Mouse (Mus musculus) neural tube, embryonic 14.5 days (tissue): ENCODE results near the gene Ankib1. TPM values are rescaled to one million over a fixed set of nuclear protein-coding genes. Genes with fewer than 3 reads are reported as not detected.

Experiments
- ATAC-seq: fragments of 200-750 bp; cut with Nextera tagmentation; 2 replicates; pipeline ENCODE4 v1.8.0; 2017; ENCODE audit warnings: low read depth, mild to moderate bottlenecking, moderate TSS enrichment, moderate library complexity
- H3K27ac ChIP-seq: fragments of 300-500 bp; sonication (generic); 2 replicates; pipeline ENCODE4 v1.5.1; 2014; ENCODE audit warnings: low read depth, mild to moderate bottlenecking, control low read depth, low read length, moderate library complexity, mixed read lengths
- H3K27me3 ChIP-seq: fragments of 300-500 bp; sonication (generic); 2 replicates; pipeline ENCODE4 v1.6.1; 2014; ENCODE audit warnings: low read length; ENCODE audit not compliant: control insufficient read depth, insufficient read depth
- H3K36me3 ChIP-seq: fragments of 300-500 bp; sonication (generic); 2 replicates; pipeline ENCODE4 v1.6.1; 2014; ENCODE audit warnings: low read length, mixed read lengths; ENCODE audit not compliant: control insufficient read depth, insufficient read depth
- H3K4me1 ChIP-seq: fragments of 300-500 bp; sonication (generic); 2 replicates; pipeline ENCODE4 v1.6.1; 2014; ENCODE audit warnings: low read length; ENCODE audit not compliant: control insufficient read depth, insufficient read depth
- H3K4me2 ChIP-seq: fragments of 300-500 bp; sonication (generic); 2 replicates; pipeline ENCODE4 v1.6.1; 2014; ENCODE audit warnings: mild to moderate bottlenecking, low read depth, low read length, control low read depth
- H3K4me3 ChIP-seq: fragments of 300-500 bp; sonication (generic); 2 replicates; pipeline ENCODE4 v1.5.1; 2014; ENCODE audit warnings: low read depth, low read length, control low read depth, mixed read lengths
- H3K9ac ChIP-seq: fragments of 300-500 bp; sonication (generic); replicated peaks from 2 replicates; pipeline ENCODE4 v1.6.1; 2014; ENCODE audit warnings: low read depth, mild to moderate bottlenecking, control low read depth, low read length, mixed read lengths
- H3K9me3 ChIP-seq: fragments of 300-500 bp; sonication (generic); 2 replicates; pipeline ENCODE4 v1.6.1; 2016; ENCODE audit warnings: low read length; ENCODE audit not compliant: control insufficient read depth
- WGBS: fragments of 180-500 bp; shearing (Covaris S2); extraction: QIAGEN DNeasy Blood & Tissue Kit; methylation state at CpG from one replicate; pipeline ENCODE4 v1.1.7; 2014; 5-methylcytosine and 5-hydroxymethylcytosine counted together
- polyA plus RNA-seq: library from polyadenylated mRNA; unstranded; fragments of >200 nt; fragmentation: Nextera tagmentation; extraction: Ambion mirVana; gene quantifications from 2 replicates; pipeline ENCODE4 v1.2.1, GENCODE M21; 2014

Ankib1 gene
- 24.4 and 25.8 TPM in 2 replicates for polyA plus RNA-seq

DNA sequence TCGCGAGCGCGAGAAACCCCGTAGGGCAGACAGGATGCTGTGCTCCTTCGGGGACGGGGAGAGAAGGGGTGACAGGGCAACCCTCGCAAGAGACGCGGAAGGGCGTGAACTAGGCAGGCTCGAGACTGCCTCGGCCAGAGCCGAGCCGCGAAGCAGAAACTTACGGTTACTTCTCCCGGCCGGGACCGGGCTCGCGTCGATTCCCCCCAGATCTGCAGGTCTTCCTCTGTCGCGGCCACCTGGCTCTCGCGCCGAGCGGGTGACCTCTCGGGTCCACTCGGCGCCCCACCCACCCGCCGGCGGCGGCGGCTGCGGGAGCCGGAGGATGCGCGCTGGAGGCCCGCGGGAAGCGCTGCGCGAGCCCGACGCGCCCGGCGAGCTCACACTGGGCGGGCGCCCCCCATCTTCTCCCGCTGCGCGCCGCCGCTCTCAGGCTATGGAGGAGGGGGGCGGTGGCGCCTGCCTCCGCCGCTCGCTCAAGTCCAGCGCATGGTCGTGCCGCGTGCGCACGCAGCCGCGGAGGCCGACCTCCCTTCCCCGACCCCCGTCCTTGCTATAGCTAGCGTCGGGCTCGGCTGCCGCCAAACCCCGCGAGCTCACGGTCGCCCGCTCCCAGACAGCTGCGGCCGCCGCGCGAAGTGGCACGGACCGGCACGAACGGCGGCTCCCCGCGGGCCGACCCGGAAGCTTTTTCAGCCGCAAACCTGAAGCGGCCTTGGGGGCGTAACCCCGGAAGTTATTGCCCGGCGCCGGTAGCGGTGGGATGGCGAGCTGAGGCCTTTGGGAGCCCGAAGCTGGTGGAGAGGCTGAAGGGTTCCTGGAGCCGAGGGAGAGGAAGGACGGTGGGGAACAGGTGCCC is at the start of gene Ankib1, which contains the start of gene Krit1:
Ankib1 (minus strand) TSS at position 493 of the 859 bp plus-strand sequence.
Krit1 (plus strand) TSS at position 752 of the 859 bp plus-strand sequence.
- Histone ChIP-seq H3K4me2 (peak within 1 kb of the TSS; percentile 87), H3K4me1 (peaks cover 14% of the 10 kb centered on the region), H3K27me3 (no peaks in the 10 kb centered on the region), H3K27ac (peak within 1 kb of the TSS; percentile 89), H3K9ac (peak within 1 kb of the TSS; percentile 69), H3K4me3 (peak within 1 kb of the TSS; percentile 86), H3K9me3 (no peaks in the 10 kb centered on the region), H3K36me3 (no peaks in the 10 kb centered on the region)
- WGBS: under 1% methylated on average over 101 of the region's 109 CpGs
- ATAC-seq: peak; percentile 96

DNA sequence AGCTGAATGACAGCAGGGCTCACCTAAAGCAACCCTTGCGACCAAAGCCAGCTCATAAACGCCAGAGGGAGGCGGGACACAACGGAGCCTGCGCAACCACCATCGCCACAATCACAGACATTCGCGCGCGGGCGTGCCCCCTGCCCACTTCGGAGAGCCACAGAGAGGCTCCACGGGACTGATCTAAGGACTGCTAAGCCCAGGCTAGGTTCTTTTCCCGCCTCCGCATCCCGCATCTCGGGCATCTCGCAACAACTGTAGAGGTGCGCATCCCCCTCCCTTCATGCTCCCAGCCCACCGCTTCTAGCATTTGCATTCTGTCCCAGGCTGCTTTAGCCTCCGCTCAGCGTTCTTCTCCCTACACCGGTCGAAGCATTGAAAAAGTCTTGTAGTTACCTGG is 42.3 kb upstream of the Ankib1 start, which contains the start of gene Lrrd1:
Lrrd1 (plus strand) TSS at position 148 of the 400 bp plus-strand sequence.
- no peaks in the 10 kb centered on the region for H3K4me1 ChIP-seq
- H3K36me3 ChIP-seq: no peaks in the 10 kb centered on the region
- no peaks in the 10 kb centered on the region for H3K27me3 ChIP-seq
- peak within 1 kb of the TSS; percentile 37; the same call in 1 of the 2 replicates for H3K9ac ChIP-seq
- ATAC-seq: peak; percentile 68; the same call in 1 of the 2 replicates
- no peak within 1 kb of the TSS for H3K27ac ChIP-seq
- no peaks in the 10 kb centered on the region for H3K9me3 ChIP-seq
- H3K4me2 ChIP-seq: peak within 1 kb of the TSS; percentile 55
- peak within 1 kb of the TSS; percentile 29 for H3K4me3 ChIP-seq
- 3% methylated on average over 24 of the region's 24 CpGs for WGBS

DNA sequence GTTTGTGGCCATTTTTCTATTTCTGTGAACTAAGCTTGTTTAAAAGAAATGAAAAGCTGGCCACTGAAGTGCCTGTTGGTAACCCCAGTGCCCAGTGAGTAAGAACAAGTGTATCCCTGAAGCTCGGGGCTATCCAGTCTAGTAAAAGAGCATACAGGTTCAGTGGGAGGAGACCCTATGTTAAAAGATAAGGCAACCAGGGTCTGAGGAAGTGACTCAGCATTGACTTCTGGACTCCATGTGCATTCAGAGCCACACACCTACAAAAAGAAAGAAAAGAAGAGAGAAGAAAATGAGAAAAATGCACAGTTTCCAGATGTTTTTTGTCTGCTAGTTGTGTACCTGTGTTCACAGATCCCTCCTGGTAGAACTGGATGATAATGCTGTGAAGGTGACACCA is 31.4 kb upstream of the Ankib1 start:
- no peaks in the 10 kb centered on the region for H3K4me1 ChIP-seq
- 89% methylated on average over 1 of the region's 1 CpGs for WGBS
- no peaks in the 10 kb centered on the region for H3K9me3 ChIP-seq
- H3K27ac ChIP-seq: no peak overlapping the region
- peaks cover 47% of the 10 kb centered on the region for H3K36me3 ChIP-seq
- no peak overlapping the region for H3K4me3 ChIP-seq
- no peak overlapping the region for H3K4me2 ChIP-seq
- no peak overlapping the region for H3K9ac ChIP-seq
- no peak for ATAC-seq
- no peaks in the 10 kb centered on the region for H3K27me3 ChIP-seq

DNA sequence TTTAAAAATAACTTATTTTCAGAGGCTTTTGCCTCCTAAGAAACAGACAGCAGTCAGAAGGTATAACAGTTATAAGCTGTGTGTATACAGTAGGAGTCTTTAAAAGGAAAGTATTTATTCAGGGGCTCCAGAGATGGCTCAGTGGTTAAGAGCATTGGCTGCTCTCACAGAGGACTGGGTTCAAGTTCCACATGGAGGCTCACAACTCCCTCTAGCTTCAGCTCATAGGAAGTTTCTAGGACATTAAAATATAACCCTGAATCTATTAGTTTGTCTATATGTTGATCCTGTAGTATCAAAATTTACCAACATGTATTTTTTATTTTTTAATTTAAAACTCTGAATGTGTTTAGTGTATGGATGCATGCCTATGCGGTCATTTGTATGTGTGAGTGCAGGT is 5.7 kb upstream of the Ankib1 start:
- H3K4me1 ChIP-seq: peaks cover 3% of the 10 kb centered on the region; the same call in 1 of the 2 replicates
- 96% methylated on average over 1 of the region's 1 CpGs for WGBS

DNA sequence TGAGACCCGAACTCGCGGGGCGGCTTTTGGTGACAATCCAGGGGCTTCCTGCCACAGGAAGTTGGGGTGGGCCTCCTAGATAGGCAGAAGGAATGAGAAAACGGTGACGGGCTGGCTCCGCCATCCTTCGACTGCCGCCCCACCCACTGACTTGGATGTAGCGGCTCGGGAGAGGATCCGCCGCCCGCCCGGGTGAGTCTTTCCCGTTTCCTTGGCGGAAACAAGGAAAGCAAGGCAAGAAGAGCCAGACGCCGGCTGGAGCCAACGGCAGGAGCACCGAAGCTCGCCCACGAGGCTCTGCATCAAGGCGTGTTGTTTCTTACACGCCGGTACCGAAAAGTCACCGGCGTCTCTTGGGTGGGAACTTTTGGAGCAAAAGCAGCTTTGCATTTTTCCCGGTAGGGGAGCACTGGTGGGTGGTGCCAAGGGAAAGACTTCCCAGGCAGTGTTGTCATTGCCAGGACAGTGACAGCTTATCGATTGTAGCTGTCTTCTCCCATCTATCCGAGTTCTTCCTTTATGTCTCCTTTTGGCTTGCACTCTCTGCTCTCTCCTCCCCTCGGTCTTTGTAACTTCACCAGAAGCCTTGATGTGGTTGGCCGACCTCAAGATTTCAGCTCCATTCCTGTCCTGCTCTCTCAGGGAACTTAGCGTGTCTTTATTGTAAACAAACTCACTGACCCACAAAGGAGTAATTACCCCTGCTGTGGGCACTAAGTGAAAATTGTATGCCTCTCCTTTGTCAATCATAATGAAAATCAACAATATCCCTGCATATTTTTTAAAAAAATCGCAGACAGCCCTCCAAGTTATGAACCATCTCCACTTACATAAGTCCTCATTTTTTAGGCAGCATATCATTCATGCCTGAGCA is 804 bp upstream of the Ankib1 start:
- H3K36me3 ChIP-seq: no peaks in the 10 kb centered on the region
- no peaks in the 10 kb centered on the region for H3K9me3 ChIP-seq
- H3K4me1 ChIP-seq: peaks cover 14% of the 10 kb centered on the region
- peak; percentile 81 for ATAC-seq
- WGBS: under 1% methylated on average over 36 of the region's 36 CpGs
- H3K27me3 ChIP-seq: no peaks in the 10 kb centered on the region
- H3K4me3 ChIP-seq: peak overlapping the region; percentile 86
- peak overlapping the region; percentile 87 for H3K4me2 ChIP-seq
- peak overlapping the region; percentile 69 for H3K9ac ChIP-seq
- H3K27ac ChIP-seq: peak overlapping the region; percentile 89

More for the DNA sequence above, 5.7 kb upstream of the Ankib1 start:
- no peak overlapping the region for H3K27ac ChIP-seq
- H3K4me2 ChIP-seq: no peak overlapping the region
- no peak overlapping the region for H3K4me3 ChIP-seq
- H3K9ac ChIP-seq: no peak overlapping the region
- peaks cover 15% of the 10 kb centered on the region for H3K36me3 ChIP-seq
- H3K27me3 ChIP-seq: no peaks in the 10 kb centered on the region
- no peaks in the 10 kb centered on the region for H3K9me3 ChIP-seq
- ATAC-seq: no peak

DNA sequence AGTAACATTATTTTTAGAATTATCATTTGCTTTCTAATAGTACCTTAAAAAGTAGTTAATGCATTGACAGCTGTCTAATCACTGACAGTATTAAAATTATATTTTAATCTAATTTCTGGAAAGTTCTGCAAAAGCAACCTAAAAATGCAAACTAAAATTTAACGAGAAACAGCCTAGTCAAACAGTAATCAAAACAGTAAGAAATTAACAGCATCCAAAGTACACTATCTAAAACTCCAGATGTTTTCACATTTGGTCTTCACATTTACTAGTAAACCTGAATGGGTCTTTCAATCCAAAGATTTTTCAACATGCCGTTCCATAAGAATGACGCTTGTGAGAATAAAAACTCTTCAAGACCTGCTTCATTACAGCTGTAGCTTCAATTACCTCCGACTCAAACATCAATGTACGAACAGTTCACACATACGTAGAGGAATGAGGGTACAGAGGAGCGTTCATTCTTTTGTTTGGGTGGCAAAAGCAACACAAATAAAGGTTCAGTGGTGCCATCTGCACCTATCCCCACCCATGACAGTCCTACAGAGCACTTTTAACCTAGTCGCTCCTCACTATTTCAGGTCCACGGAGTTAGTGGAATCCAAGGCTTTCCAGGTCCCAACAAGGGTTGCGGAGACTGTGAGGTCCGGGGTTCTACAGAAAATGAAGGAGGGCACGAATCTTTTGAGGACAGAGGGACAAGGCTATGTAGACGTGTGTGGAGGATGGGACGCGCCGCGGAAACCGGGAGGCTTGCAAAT is 873 bp downstream of the Ankib1 start:
- 5% methylated on average over 18 of the region's 18 CpGs for WGBS
- Histone ChIP-seq H3K27ac (peak overlapping the region; percentile 89), H3K4me2 (peak overlapping the region; percentile 87), H3K9ac (peak overlapping the region; percentile 69), H3K9me3 (no peaks in the 10 kb centered on the region), H3K4me3 (peak overlapping the region; percentile 86), H3K4me1 (peaks cover 14% of the 10 kb centered on the region), H3K27me3 (no peaks in the 10 kb centered on the region), H3K36me3 (no peaks in the 10 kb centered on the region)
- ATAC-seq: peak; percentile 15

DNA sequence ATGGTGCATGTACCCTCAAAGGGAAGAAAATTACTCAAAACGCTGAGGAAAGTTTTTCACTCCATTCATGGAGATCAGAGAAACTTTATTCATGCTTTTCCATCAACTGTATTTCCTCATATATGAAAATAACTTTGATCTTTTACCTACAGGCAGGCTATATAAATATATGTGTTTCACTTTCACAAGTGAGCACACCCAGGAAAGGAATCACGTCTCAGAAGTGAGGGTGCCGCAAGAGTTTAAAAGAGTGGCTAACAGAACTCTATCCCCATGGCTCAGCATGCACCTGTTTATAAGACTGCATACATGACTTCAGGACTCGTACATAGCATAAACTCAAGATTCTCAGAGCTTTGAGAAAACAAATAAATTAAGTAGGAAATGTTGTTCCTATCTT is 1.8 kb downstream of the Ankib1 start:
- H3K9me3 ChIP-seq: no peaks in the 10 kb centered on the region
- no peak overlapping the region for H3K27ac ChIP-seq
- no peaks in the 10 kb centered on the region for H3K27me3 ChIP-seq
- H3K4me3 ChIP-seq: peak overlapping the region; percentile 20; the same call in 1 of the 2 replicates
- 0 out of 2 replicates have a peak overlapping the region, but pooled peaks have one; percentile 7 for H3K9ac ChIP-seq
- H3K4me2 ChIP-seq: peak overlapping the region; percentile 42
- H3K4me1 ChIP-seq: peaks cover 14% of the 10 kb centered on the region
- WGBS: 81% methylated on average over 4 of the region's 4 CpGs
- no peaks in the 10 kb centered on the region for H3K36me3 ChIP-seq
- ATAC-seq: no peak

DNA sequence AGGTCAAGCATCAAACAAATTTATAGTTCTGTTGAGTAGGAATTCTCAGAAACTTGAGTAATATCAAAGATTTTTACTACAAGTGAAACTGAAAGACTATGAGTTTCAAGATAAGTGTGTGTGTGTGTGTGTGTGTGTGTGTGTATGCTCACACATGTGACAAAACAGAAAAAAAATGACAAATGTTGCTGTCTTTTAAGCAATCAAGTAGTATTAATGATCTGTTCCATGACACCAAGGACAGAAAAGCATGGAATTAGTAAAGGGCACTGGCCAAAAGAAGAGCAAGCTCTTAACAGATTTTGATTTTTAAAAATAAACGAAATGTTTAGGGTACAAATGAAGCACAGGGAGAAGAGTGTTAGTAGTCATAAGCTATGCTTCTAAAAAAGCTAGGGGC is 2.7 kb downstream of the Ankib1 start:
- H3K9me3 ChIP-seq: no peaks in the 10 kb centered on the region
- no peaks in the 10 kb centered on the region for H3K36me3 ChIP-seq
- no peak overlapping the region for H3K9ac ChIP-seq
- H3K4me2 ChIP-seq: no peak overlapping the region
- H3K27ac ChIP-seq: no peak overlapping the region
- peaks cover 14% of the 10 kb centered on the region for H3K4me1 ChIP-seq
- no peak overlapping the region for H3K4me3 ChIP-seq
- ATAC-seq: no peak
- no peaks in the 10 kb centered on the region for H3K27me3 ChIP-seq
- WGBS: 92% methylated on average over 1 of the region's 1 CpGs
